Mouse (Mus musculus) stomach, embryonic 14.5 days (tissue): Measurements from ENCODE around the gene Glb1l2. TPM values are rescaled to one million over a fixed set of nuclear protein-coding genes. Genes with fewer than 3 reads are reported as not detected.
A peak's percentile ranks its signal among the peaks of the same experiment; 100 is the strongest.

ENCODE experiments used
- ATAC-seq: fragments of 200-750 bp; cut with Nextera tagmentation; 2 replicates; pipeline ENCODE4 v1.8.0; 2017; ENCODE audit warnings: low read depth, moderate TSS enrichment; ENCODE audit not compliant: insufficient number of reproducible peaks, insufficient read depth, low FRiP score
- H3K27ac ChIP-seq: fragments of 300-500 bp; sonication (generic); 2 replicates; pipeline ENCODE4 v1.5.1; 2014; ENCODE audit warnings: mild to moderate bottlenecking, low read length, moderate library complexity, mixed read lengths
- H3K27me3 ChIP-seq: fragments of 300-500 bp; sonication (generic); 2 replicates; pipeline ENCODE4 v1.6.1; 2014; ENCODE audit warnings: low read length, control low read depth, mixed read lengths; ENCODE audit not compliant: control insufficient read depth, insufficient read depth
- H3K36me3 ChIP-seq: fragments of 300-500 bp; sonication (generic); 2 replicates; pipeline ENCODE4 v1.6.1; 2014; ENCODE audit warnings: mild to moderate bottlenecking, control low read depth, low read length, moderate library complexity, mixed read lengths; ENCODE audit not compliant: control insufficient read depth, insufficient read depth
- H3K4me1 ChIP-seq: fragments of 300-500 bp; sonication (generic); 2 replicates; pipeline ENCODE4 v1.6.1; 2014; ENCODE audit warnings: low read length, control low read depth, mixed read lengths; ENCODE audit not compliant: control insufficient read depth, insufficient read depth
- H3K4me2 ChIP-seq: fragments of 300-500 bp; sonication (generic); replicated peaks from 2 replicates; pipeline ENCODE4 v1.6.1; 2014; ENCODE audit warnings: low read depth, low read length, control low read depth
- H3K4me3 ChIP-seq: fragments of 300-500 bp; sonication (generic); 2 replicates; pipeline ENCODE4 v1.5.1; 2014; ENCODE audit warnings: low read depth, low read length, control low read depth
- H3K9ac ChIP-seq: fragments of 300-500 bp; sonication (generic); replicated peaks from 2 replicates; pipeline ENCODE4 v1.6.1; 2014; ENCODE audit warnings: low read depth, mild to moderate bottlenecking, control low read depth, low read length, moderate library complexity, mixed read lengths
- H3K9me3 ChIP-seq: fragments of 300-500 bp; sonication (generic); 2 replicates; pipeline ENCODE4 v1.6.1; 2016; ENCODE audit warnings: low read depth, low read length, control low read depth; ENCODE audit not compliant: control insufficient read depth
- WGBS: fragments of 180-500 bp; shearing (Covaris S2); extraction: QIAGEN DNeasy Blood & Tissue Kit; methylation state at CpG from one replicate; pipeline ENCODE4 v1.1.7; 2014; 5-methylcytosine and 5-hydroxymethylcytosine counted together
- polyA plus RNA-seq: library from polyadenylated mRNA; unstranded; fragments of >200 nt; fragmentation: Nextera tagmentation; extraction: Ambion mirVana; gene quantifications from 2 replicates; pipeline ENCODE4 v1.2.1, GENCODE M21; 2014

Glb1l2 gene
- polyA plus RNA-seq, 1 experiment from 2014 or later = 7.2 TPM

DNA sequence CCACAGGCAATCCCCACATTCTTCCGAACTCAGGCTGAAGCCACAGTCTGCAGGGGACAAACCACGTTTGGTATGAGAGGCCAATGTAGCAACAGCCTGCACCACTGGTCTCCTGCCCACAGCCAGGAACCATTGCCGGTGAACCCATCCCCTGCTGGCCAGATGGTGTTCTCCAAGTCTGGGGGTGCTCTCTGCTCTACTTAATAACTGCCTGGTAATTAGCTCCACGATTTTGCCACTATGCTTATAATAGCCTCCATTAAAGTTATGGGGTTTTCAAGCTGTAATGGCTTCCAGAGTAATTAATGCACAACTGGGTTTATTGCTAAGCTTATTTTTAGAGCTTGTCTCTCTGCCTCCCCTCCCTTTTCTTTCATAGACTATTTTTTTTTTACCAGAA, 57.4 kb downstream of the Glb1l2 start:
- WGBS = 82% methylated on average over 4 of the region's 4 CpGs
- no peak overlapping the region for H3K9ac ChIP-seq
- no peak for ATAC-seq

DNA sequence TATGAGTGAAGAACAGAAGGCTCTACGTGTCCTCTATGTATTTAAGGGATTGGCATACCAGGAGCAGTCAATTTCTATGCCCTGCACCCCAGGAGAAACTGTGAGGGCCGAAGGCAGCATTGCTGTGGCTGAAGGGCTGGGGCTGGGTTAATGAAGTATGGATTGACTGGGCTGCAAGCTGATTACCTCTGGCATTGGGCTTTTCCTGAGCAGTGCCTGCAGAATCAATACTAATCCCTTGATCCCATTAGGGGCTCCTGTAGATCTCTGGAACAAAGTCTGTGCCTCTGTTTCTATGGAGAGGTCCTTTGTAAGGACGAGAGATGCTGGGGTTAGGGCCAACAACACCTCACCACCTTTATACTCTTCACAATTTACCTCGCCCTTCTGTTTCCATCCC, 59.1 kb downstream of the Glb1l2 start:
- no peak overlapping the region for H3K9ac ChIP-seq
- no peaks in the 10 kb centered on the region for H3K4me1 ChIP-seq
- H3K27ac ChIP-seq = no peak overlapping the region
- ATAC-seq = no peak
- no peaks in the 10 kb centered on the region for H3K9me3 ChIP-seq
- H3K36me3 ChIP-seq = no peaks in the 10 kb centered on the region
- no peak overlapping the region for H3K4me3 ChIP-seq
- WGBS = 56% methylated on average over 4 of the region's 4 CpGs
- no peak overlapping the region for H3K4me2 ChIP-seq
- H3K27me3 ChIP-seq = no peaks in the 10 kb centered on the region

More for the DNA sequence above, 57.4 kb downstream of the Glb1l2 start:
- no peak overlapping the region for H3K27ac ChIP-seq
- H3K4me3 ChIP-seq = no peak overlapping the region
- H3K27me3 ChIP-seq = no peaks in the 10 kb centered on the region
- no peak overlapping the region for H3K4me2 ChIP-seq
- no peaks in the 10 kb centered on the region for H3K9me3 ChIP-seq
- no peaks in the 10 kb centered on the region for H3K4me1 ChIP-seq
- no peaks in the 10 kb centered on the region for H3K36me3 ChIP-seq

DNA sequence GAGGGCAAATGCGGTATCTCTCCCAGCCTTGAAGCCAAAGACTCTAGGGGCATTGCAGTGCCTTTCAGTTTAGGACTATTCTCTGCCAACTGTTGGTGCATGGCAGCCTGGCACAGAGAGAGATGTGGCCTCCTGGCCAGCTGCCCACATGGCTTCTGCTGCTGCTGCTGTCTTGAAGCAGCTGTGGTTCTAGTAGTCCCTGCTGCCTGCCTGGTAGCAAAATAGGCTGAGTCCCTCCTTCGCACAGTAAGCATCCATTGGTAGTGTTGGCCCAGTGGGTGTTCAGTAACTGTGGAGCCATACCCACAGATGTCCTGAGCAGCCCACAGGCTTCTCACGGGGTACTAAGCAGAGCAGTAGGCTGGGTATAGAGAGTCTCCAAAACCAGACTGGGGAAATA, 63.5 kb downstream of the Glb1l2 start:
- Histone ChIP-seq H3K36me3 (no peaks in the 10 kb centered on the region), H3K27me3 (no peaks in the 10 kb centered on the region), H3K27ac (no peak overlapping the region), H3K4me1 (no peaks in the 10 kb centered on the region), H3K9ac (no peak overlapping the region), H3K4me3 (no peak overlapping the region), H3K9me3 (no peaks in the 10 kb centered on the region), H3K4me2 (no peak overlapping the region)
- 87% methylated on average over 3 of the region's 3 CpGs for WGBS
- ATAC-seq = no peak

DNA sequence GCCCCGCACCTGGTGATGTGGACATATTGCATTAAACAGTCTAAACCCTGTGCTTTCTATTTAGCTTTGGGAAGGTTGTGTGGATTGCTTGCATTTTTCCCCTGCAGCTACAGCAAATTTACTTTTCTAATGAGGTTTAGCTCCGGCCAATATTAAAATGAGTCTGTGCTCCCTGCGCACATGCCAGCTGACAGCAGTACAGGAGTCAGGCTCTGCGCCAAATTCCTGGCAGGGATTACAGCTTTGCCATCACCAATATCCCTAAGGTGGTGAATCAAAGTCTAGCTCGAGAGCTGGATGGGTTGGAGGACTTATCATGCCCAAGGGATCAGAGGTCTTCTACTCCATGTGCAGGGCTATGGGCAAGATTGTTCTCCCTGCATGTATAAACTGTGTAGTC, 69.2 kb downstream of the Glb1l2 start:
- Histone ChIP-seq H3K36me3 (no peaks in the 10 kb centered on the region), H3K4me3 (no peak overlapping the region), H3K27ac (no peak overlapping the region), H3K27me3 (peaks cover 25% of the 10 kb centered on the region), H3K9me3 (no peaks in the 10 kb centered on the region), H3K9ac (no peak overlapping the region), H3K4me2 (no peak overlapping the region), H3K4me1 (no peaks in the 10 kb centered on the region)
- WGBS = 71% methylated on average over 5 of the region's 5 CpGs
- ATAC-seq = no peak

DNA sequence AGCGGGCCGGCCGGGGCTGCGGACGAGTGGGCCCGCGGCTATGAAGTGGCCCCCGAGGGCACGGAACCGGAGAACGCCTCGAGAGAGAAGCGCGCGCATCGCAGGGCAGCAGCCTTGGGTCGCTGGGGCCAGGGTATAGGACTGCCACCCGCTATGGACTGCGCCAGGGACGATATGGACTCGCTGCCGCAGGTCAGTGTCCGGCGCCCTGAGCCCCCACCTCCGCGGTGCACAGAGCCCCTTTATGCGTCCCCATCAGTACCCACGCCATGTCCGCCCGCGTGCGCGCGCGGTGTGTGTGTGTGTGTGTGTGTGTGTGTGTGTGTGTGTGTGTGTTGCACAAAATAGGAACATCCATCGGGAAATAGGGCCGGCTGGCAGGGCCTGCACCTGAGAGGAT, 72.3 kb downstream of the Glb1l2 start:
- Histone ChIP-seq H3K9ac (0 out of 2 replicates have a peak overlapping the region, but pooled peaks have one; percentile 18), H3K27me3 (peaks cover 25% of the 10 kb centered on the region), H3K9me3 (no peaks in the 10 kb centered on the region), H3K36me3 (no peaks in the 10 kb centered on the region), H3K4me1 (no peaks in the 10 kb centered on the region), H3K4me3 (peak overlapping the region; percentile 40), H3K27ac (no peak overlapping the region), H3K4me2 (peak overlapping the region; percentile 91)
- 0 out of 2 replicates have a peak, but pooled peaks have one; percentile 42 for ATAC-seq
- WGBS = 2% methylated on average over 35 of the region's 37 CpGs

DNA sequence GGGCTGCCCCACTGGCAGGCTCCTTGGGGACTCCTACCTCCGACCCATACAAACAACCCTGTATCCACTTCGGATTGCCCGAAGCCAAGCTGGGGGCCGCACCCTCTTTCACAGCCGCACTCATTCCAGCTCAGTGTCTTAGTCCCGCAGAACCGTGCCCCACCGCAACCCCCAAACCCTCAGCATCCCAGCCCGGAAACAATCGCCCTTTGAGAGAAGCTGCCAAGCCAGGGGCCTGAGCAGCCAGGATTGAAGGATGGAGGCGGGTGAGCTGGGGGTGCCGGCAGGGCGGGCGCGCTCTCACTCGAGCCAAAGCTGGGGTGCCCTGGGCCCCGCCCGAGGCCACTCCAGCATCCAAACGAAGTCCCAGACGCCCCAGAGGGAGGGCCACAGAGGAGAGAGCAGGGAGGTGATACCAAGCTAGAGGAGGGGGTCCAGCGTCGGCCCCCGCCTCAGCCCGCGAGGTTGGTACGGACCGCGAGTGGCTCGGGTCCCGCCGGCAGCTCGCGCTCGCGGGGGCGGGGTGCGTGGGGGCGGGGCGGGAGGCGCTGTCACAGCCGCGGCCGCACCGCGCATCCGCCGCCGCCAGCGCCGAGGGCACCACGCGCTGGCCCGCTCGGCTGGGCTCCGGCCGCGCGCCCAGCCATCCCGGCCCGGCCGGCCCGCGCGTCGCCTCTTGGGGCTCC, 72.9 kb downstream of the Glb1l2 start, which contains the start of gene B3gat1:
Gene B3gat1, plus strand, starts transcription at position 523 of the 686 bp plus-strand sequence.
- Histone ChIP-seq H3K36me3 (no peaks in the 10 kb centered on the region), H3K4me3 (peak within 1 kb of the TSS; percentile 40), H3K9ac (0 out of 2 replicates have a peak within 1 kb of the TSS, but pooled peaks have one; percentile 18), H3K27ac (no peak within 1 kb of the TSS), H3K4me2 (peak within 1 kb of the TSS; percentile 91), H3K4me1 (no peaks in the 10 kb centered on the region), H3K27me3 (peaks cover 25% of the 10 kb centered on the region), H3K9me3 (no peaks in the 10 kb centered on the region)
- 2% methylated on average over 31 of the region's 65 CpGs for WGBS
- peak; percentile 63; the same call in 1 of the 2 replicates for ATAC-seq

DNA sequence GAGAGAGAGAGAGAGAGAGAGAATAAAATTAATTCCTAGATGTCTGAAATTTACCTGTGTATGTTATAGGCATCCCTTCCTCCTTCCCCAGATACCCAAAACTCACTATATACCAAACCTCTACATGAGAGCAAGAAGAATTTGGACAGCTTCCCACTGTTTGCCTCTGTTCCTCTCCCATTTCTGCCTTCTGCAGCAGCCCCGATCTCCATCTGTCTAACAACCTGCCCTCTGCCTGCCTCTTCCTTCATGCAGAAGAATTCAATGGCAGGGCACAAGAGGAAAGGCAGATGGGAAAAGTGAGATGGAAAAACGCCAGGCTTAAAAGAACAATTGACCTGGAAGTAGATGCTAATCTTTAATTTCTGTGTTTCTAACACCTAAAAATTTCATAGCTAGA, 77.7 kb downstream of the Glb1l2 start:
- H3K36me3 ChIP-seq = no peaks in the 10 kb centered on the region
- no peak for ATAC-seq
- no peak overlapping the region for H3K4me2 ChIP-seq
- H3K9ac ChIP-seq = no peak overlapping the region
- no peak overlapping the region for H3K27ac ChIP-seq
- no peak overlapping the region for H3K4me3 ChIP-seq
- peaks cover 7% of the 10 kb centered on the region; the same call in 1 of the 2 replicates for H3K27me3 ChIP-seq
- no peaks in the 10 kb centered on the region for H3K9me3 ChIP-seq
- WGBS = 72% methylated on average over 2 of the region's 2 CpGs
- H3K4me1 ChIP-seq = no peaks in the 10 kb centered on the region

DNA sequence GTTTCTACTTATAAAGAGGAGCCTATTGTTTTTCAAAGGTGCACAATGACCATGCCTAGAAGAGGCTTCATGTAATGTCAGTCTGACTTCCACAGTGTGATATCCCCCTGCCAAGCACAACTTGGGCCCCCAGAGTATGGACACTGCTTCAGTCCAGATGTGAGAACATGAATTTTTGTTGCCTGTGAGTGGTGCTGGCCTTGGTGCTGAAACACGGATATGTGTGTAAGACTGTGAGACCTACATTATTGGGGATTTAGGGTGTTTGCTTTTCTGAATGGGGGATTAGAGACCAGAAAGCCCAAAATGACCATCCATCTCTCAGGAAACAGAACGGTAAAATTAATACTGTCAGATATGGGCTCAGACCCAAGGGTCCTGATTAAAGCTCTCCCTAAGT, 78.8 kb downstream of the Glb1l2 start:
- Histone ChIP-seq H3K4me3 (no peak overlapping the region), H3K36me3 (no peaks in the 10 kb centered on the region), H3K9ac (no peak overlapping the region), H3K27me3 (no peaks in the 10 kb centered on the region), H3K9me3 (no peaks in the 10 kb centered on the region), H3K4me1 (no peaks in the 10 kb centered on the region), H3K27ac (no peak overlapping the region), H3K4me2 (no peak overlapping the region)
- no peak for ATAC-seq
- 40% methylated on average over 2 of the region's 2 CpGs for WGBS

DNA sequence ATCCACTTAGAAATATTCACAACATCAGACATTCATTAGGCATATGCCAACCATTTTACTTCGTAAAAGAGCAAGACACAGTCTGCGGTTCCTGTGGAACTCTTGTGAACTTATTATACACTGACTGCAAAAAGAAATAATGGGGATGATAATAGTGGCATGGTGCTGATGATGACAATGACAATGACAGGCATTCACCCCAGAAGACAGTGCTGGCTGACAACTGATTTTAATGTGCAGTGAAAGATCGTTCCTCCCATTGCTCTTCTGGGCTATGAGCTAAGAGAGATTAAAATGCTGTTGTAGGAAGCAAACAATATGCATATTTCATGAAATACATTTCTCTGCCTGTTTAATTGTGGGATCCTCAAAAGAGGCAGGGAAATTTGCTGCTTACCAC, 80.6 kb downstream of the Glb1l2 start:
- no peaks in the 10 kb centered on the region for H3K9me3 ChIP-seq
- 88% methylated on average over 3 of the region's 3 CpGs for WGBS

More for the DNA sequence above, 80.6 kb downstream of the Glb1l2 start:
- no peak overlapping the region for H3K27ac ChIP-seq
- H3K36me3 ChIP-seq = no peaks in the 10 kb centered on the region
- H3K27me3 ChIP-seq = no peaks in the 10 kb centered on the region
- no peak overlapping the region for H3K9ac ChIP-seq
- no peak for ATAC-seq
- no peak overlapping the region for H3K4me3 ChIP-seq
- no peaks in the 10 kb centered on the region for H3K4me1 ChIP-seq
- no peak overlapping the region for H3K4me2 ChIP-seq
